Mouse (Mus musculus) right cerebral cortex, postnatal 36 days (tissue): ENCODE results near the gene Mrpl18.
"Not testable (repeated sequence)": the region's sequence is repeated elsewhere in the genome, so short reads cannot be mapped to it uniquely, and the experiment has no call there.

Experiments used
- DNase-seq, 2 experiments: peaks; one replicate each; pipeline ENCODE4 v3.0.0; 2022; ENCODE audit warnings: low spot score in 2 of 2, mixed read lengths in 1 of 2

The Mrpl18 gene

GRCm38 (mm10) chr17:12909361-12910280, 6.5 kb downstream of the Mrpl18 start, which contains the start of gene Pnldc1:
Gene Pnldc1, minus strand, starts transcription at chr17:12910230.
- DNase-seq = no peak

GRCm38 (mm10) chr17:12906436-12906835, 9.7 kb downstream of the Mrpl18 start:
- DNase-seq = no peak

- no peak for DNase-seq
Measured at GRCm38 (mm10) chr17:12905810-12906209, 10.3 kb downstream of the Mrpl18 start.

- DNase-seq = no peak
Measured at GRCm38 (mm10) chr17:12904349-12904748, 11.8 kb downstream of the Mrpl18 start.

- DNase-seq = no peak
Measured at GRCm38 (mm10) chr17:12903372-12904333, 12.5 kb downstream of the Mrpl18 start.

- DNase-seq = no peak
Measured at GRCm38 (mm10) chr17:12902291-12902690, 13.9 kb downstream of the Mrpl18 start.

- not testable (repeated sequence) for DNase-seq
Measured at GRCm38 (mm10) chr17:12898607-12899006, 17.5 kb downstream of the Mrpl18 start.

- no peak for DNase-seq
Measured at GRCm38 (mm10) chr17:12897674-12898073, 18.5 kb downstream of the Mrpl18 start.

GRCm38 (mm10) chr17:12892033-12892432, 24.1 kb downstream of the Mrpl18 start:
- DNase-seq = no peak

GRCm38 (mm10) chr17:12891054-12891453, 25.1 kb downstream of the Mrpl18 start:
- DNase-seq = no peak

- no peak for DNase-seq
Measured at GRCm38 (mm10) chr17:12887021-12887775, 28.9 kb downstream of the Mrpl18 start.

GRCm38 (mm10) chr17:12886620-12887019, 29.5 kb downstream of the Mrpl18 start:
- no peak for DNase-seq

- no peak for DNase-seq
Measured at GRCm38 (mm10) chr17:12881216-12881615, 34.9 kb downstream of the Mrpl18 start.

- peak; percentile 73 to 78 for DNase-seq
Measured at GRCm38 (mm10) chr17:12880178-12880577, 36.0 kb downstream of the Mrpl18 start.

GRCm38 (mm10) chr17:12875734-12876133, 40.4 kb downstream of the Mrpl18 start, which contains the start of gene Mrgprh:
Gene Mrgprh, plus strand, starts transcription at chr17:12876034.
- no peak for DNase-seq

GRCm38 (mm10) chr17:12872275-12873028, 43.7 kb downstream of the Mrpl18 start:
- DNase-seq = peak; percentile 49 to 54

GRCm38 (mm10) chr17:12868640-12869039, 47.5 kb downstream of the Mrpl18 start:
- no peak for DNase-seq

- DNase-seq = no peak
Measured at GRCm38 (mm10) chr17:12868043-12868442, 48.1 kb downstream of the Mrpl18 start, which contains the start of gene Mas1. Gene Mas1, minus strand, starts transcription at chr17:12868143.

GRCm38 (mm10) chr17:12866853-12867252, 49.3 kb downstream of the Mrpl18 start:
- DNase-seq = peak; percentile 77 to 79

GRCm38 (mm10) chr17:12865407-12865806, 50.7 kb downstream of the Mrpl18 start:
- no peak for DNase-seq
